Mouse (Mus musculus): ENCODE data around the gene Aox3. TPM values are rescaled to one million over a fixed set of nuclear protein-coding genes. Genes with fewer than 3 reads are reported as not detected.
A peak's percentile ranks its signal among the peaks of the same experiment; 100 is the strongest.

Gene Aox3
- 0.12 and 0.38 TPM in 2 replicates for polyA plus RNA-seq (2014; fragmentation: Nextera tagmentation; extraction: Ambion mirVana)

GRCm38 (mm10) chr1:58112880-58113279 is at the start of gene Aox3:
TSS of gene Aox3 (plus strand) at chr1:58113130.
- no peaks in the 10 kb centered on the region for H3K36me3 ChIP-seq (ENCODE audit: control insufficient read depth, insufficient read depth, low read length)
- H3K27me3 ChIP-seq (ENCODE audit: control insufficient read depth, insufficient read depth, low read length), result no peaks in the 10 kb centered on the region
- 13% methylated on average over 11 of the region's 11 CpGs for WGBS
- ATAC-seq (ENCODE audit: low FRiP score, low TSS enrichment) (no peak), DNase-seq (peak; percentile 88)
- no peaks in the 10 kb centered on the region for H3K9me3 ChIP-seq (ENCODE audit: control insufficient read depth, low read length)
- peak within 1 kb of the TSS; percentile 31 for H3K4me2 ChIP-seq (ENCODE audit: low read length)
- H3K27ac ChIP-seq (replicated peaks; ENCODE audit: low read depth, low read length), result no peak within 1 kb of the TSS
- H3K4me3 ChIP-seq (replicated peaks; ENCODE audit: low read depth, low read length), result no peak within 1 kb of the TSS
- no peak within 1 kb of the TSS for H3K9ac ChIP-seq (replicated peaks; ENCODE audit: low read length)
- no peaks in the 10 kb centered on the region for H3K4me1 ChIP-seq (ENCODE audit: control insufficient read depth, insufficient read depth, low read length)

DNA sequence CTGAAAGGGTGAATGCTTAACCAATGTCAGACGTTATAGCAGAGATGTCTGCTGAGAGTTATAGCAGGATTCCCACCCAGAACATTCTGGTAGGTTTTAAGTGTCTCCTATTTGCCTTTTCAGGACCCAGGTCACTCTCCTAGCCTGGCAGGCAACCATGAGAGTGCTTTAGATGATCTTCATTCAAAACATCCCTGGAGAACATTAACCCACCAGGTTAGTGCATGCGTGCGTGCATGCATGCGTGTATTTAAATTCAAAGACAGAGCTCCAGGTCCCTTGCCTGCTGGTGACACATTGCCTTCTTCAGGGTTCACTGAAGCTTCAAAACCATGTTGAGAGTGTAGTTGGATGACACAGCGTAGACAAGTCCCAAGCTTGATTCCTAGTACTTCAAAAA is 47.8 kb upstream of the Aox3 start:
- H3K9ac ChIP-seq (replicated peaks; ENCODE audit: low read length), result no peak overlapping the region
- H3K4me2 ChIP-seq (ENCODE audit: low read length), result no peak overlapping the region
- H3K4me3 ChIP-seq (replicated peaks; ENCODE audit: low read depth, low read length), result no peak overlapping the region
- H3K4me1 ChIP-seq (ENCODE audit: control insufficient read depth, insufficient read depth, low read length), result no peaks in the 10 kb centered on the region
- DNase-seq (no peak), ATAC-seq (ENCODE audit: low FRiP score, low TSS enrichment) (no peak)
- 92% methylated on average over 5 of the region's 5 CpGs for WGBS
- no peaks in the 10 kb centered on the region for H3K36me3 ChIP-seq (ENCODE audit: control insufficient read depth, insufficient read depth, low read length)
- no peak overlapping the region for H3K27ac ChIP-seq (replicated peaks; ENCODE audit: low read depth, low read length)
- H3K9me3 ChIP-seq (ENCODE audit: control insufficient read depth, low read length), result no peaks in the 10 kb centered on the region
- no peaks in the 10 kb centered on the region for H3K27me3 ChIP-seq (ENCODE audit: control insufficient read depth, insufficient read depth, low read length)

GRCm38 (mm10) chr1:58065606-58066005 is 47.3 kb upstream of the Aox3 start:
- Histone ChIP-seq H3K9me3 (ENCODE audit: control insufficient read depth, low read length) (no peaks in the 10 kb centered on the region), H3K27ac (replicated peaks; ENCODE audit: low read depth, low read length) (no peak overlapping the region), H3K4me3 (replicated peaks; ENCODE audit: low read depth, low read length) (no peak overlapping the region), H3K4me2 (ENCODE audit: low read length) (no peak overlapping the region), H3K9ac (replicated peaks; ENCODE audit: low read length) (no peak overlapping the region), H3K27me3 (ENCODE audit: control insufficient read depth, insufficient read depth, low read length) (no peaks in the 10 kb centered on the region), H3K4me1 (ENCODE audit: control insufficient read depth, insufficient read depth, low read length) (no peaks in the 10 kb centered on the region), H3K36me3 (ENCODE audit: control insufficient read depth, insufficient read depth, low read length) (no peaks in the 10 kb centered on the region)
- DNase-seq (no peak), ATAC-seq (ENCODE audit: low FRiP score, low TSS enrichment) (no peak)
- 79% methylated on average over 3 of the region's 3 CpGs for WGBS

DNA sequence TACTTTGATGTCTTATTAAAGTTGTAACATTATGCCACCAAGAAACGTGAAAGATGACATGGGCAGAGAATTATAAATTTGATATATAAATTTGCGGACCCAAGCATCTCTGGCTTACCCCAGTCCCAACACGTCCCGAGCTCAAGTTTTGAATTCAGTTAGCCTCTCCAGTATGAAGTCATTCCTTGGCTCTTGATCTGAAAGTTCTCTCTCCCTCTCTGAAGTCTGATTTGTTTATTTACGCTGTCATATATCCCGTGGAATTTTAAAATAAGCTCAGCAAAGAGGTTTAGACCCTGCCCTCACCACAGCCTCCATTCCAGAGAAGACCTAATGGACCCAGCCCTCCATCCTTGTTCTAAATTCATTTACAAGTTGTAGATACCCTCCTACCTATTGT is 43.7 kb upstream of the Aox3 start:
- no peak overlapping the region for H3K27ac ChIP-seq (replicated peaks; ENCODE audit: low read depth, low read length)

DNA sequence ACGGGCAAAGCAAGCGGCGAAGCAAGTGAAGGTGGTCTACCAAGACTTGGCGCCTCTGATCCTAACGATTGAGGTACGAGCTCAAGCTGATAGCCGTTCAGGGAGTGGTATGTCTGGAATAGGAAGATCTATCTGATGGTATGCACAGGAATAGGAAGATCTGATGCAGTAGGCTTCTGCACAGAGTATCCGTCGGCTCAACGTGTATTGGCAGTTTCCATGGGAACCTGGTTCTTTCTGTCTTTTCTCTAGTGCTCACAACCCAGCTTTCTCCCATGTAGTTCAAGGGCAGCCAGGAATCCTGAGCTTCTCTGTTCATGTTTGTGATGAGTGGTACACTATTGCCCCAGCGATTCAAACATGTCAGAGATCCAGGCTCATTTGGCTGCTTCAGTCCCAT is 42.8 kb upstream of the Aox3 start:
- Histone ChIP-seq H3K9me3 (ENCODE audit: control insufficient read depth, low read length) (no peaks in the 10 kb centered on the region), H3K9ac (replicated peaks; ENCODE audit: low read length) (no peak overlapping the region), H3K36me3 (ENCODE audit: control insufficient read depth, insufficient read depth, low read length) (no peaks in the 10 kb centered on the region), H3K4me3 (replicated peaks; ENCODE audit: low read depth, low read length) (no peak overlapping the region), H3K27ac (replicated peaks; ENCODE audit: low read depth, low read length) (no peak overlapping the region), H3K4me1 (ENCODE audit: control insufficient read depth, insufficient read depth, low read length) (no peaks in the 10 kb centered on the region), H3K4me2 (ENCODE audit: low read length) (no peak overlapping the region), H3K27me3 (ENCODE audit: control insufficient read depth, insufficient read depth, low read length) (no peaks in the 10 kb centered on the region)
- DNase-seq (no peak), ATAC-seq (ENCODE audit: low FRiP score, low TSS enrichment) (no peak)
- 92% methylated on average over 11 of the region's 11 CpGs for WGBS

More for the DNA sequence above, 43.7 kb upstream of the Aox3 start:
- Histone ChIP-seq H3K4me1 (ENCODE audit: control insufficient read depth, insufficient read depth, low read length) (no peaks in the 10 kb centered on the region), H3K27me3 (ENCODE audit: control insufficient read depth, insufficient read depth, low read length) (no peaks in the 10 kb centered on the region), H3K4me2 (ENCODE audit: low read length) (no peak overlapping the region), H3K9me3 (ENCODE audit: control insufficient read depth, low read length) (no peaks in the 10 kb centered on the region), H3K4me3 (replicated peaks; ENCODE audit: low read depth, low read length) (no peak overlapping the region), H3K9ac (replicated peaks; ENCODE audit: low read length) (no peak overlapping the region), H3K36me3 (ENCODE audit: control insufficient read depth, insufficient read depth, low read length) (no peaks in the 10 kb centered on the region)
- WGBS, result 92% methylated on average over 6 of the region's 6 CpGs
- DNase-seq (no peak), ATAC-seq (ENCODE audit: low FRiP score, low TSS enrichment) (no peak)

DNA sequence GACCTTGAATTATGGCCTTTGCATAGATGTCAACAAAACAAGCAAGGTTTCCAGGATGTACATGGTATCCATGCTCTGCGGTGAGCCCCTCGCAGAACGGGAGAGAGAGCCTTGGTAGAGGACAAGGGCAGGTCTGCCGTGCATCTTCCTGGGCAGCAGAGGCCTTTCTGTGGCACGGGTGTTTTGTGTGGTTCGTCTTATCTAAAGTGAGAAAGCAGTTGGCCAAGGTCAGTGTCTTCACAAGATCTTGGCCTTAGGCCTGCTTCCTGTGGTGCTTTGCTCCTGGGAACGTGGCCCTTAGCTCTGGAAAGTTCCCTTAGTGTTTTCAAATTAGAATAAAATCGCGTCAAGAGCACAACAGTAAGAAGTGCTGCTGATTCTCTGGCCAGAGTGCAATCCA is 41.9 kb upstream of the Aox3 start:
- Histone ChIP-seq H3K27me3 (ENCODE audit: control insufficient read depth, insufficient read depth, low read length) (no peaks in the 10 kb centered on the region), H3K9ac (replicated peaks; ENCODE audit: low read length) (no peak overlapping the region), H3K4me3 (replicated peaks; ENCODE audit: low read depth, low read length) (no peak overlapping the region), H3K36me3 (ENCODE audit: control insufficient read depth, insufficient read depth, low read length) (no peaks in the 10 kb centered on the region), H3K9me3 (ENCODE audit: control insufficient read depth, low read length) (no peaks in the 10 kb centered on the region), H3K4me1 (ENCODE audit: control insufficient read depth, insufficient read depth, low read length) (no peaks in the 10 kb centered on the region), H3K27ac (replicated peaks; ENCODE audit: low read depth, low read length) (no peak overlapping the region), H3K4me2 (ENCODE audit: low read length) (no peak overlapping the region)
- DNase-seq, result no peak
- ATAC-seq (ENCODE audit: low FRiP score, low TSS enrichment), result no peak
- WGBS, result 93% methylated on average over 9 of the region's 9 CpGs

GRCm38 (mm10) chr1:58071509-58071908 is 41.4 kb upstream of the Aox3 start:
- no peak overlapping the region for H3K4me2 ChIP-seq (ENCODE audit: low read length)
- ATAC-seq (ENCODE audit: low FRiP score, low TSS enrichment) (no peak), DNase-seq (no peak)
- no peak overlapping the region for H3K27ac ChIP-seq (replicated peaks; ENCODE audit: low read depth, low read length)
- no peaks in the 10 kb centered on the region for H3K27me3 ChIP-seq (ENCODE audit: control insufficient read depth, insufficient read depth, low read length)
- no peak overlapping the region for H3K9ac ChIP-seq (replicated peaks; ENCODE audit: low read length)
- H3K36me3 ChIP-seq (ENCODE audit: control insufficient read depth, insufficient read depth, low read length), result no peaks in the 10 kb centered on the region
- no peaks in the 10 kb centered on the region for H3K4me1 ChIP-seq (ENCODE audit: control insufficient read depth, insufficient read depth, low read length)
- no peaks in the 10 kb centered on the region for H3K9me3 ChIP-seq (ENCODE audit: control insufficient read depth, low read length)
- no peak overlapping the region for H3K4me3 ChIP-seq (replicated peaks; ENCODE audit: low read depth, low read length)
- WGBS, result 84% methylated on average over 1 of the region's 1 CpGs

DNA sequence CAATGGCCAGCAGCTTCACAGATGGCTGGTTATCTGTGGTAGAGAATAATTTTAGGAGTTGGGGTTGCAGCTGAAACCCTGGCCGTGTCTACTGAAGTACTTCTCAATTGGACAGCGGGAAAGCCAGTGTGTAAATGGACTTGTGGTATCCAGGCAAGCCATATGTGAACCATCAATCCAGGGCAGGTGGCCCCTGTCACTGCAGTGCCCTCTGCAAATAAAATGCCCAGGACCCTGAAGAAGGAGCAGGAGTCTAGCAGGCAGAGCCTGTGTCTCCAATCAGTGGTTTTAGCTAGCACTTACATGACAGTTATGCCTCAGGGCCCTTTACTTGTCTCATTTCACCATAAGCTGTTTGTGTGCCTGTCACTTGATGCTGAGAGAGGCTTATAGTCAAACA is 40.5 kb upstream of the Aox3 start:
- Histone ChIP-seq H3K27me3 (ENCODE audit: control insufficient read depth, insufficient read depth, low read length) (no peaks in the 10 kb centered on the region), H3K4me3 (replicated peaks; ENCODE audit: low read depth, low read length) (no peak overlapping the region), H3K4me1 (ENCODE audit: control insufficient read depth, insufficient read depth, low read length) (no peaks in the 10 kb centered on the region), H3K9ac (replicated peaks; ENCODE audit: low read length) (no peak overlapping the region), H3K36me3 (ENCODE audit: control insufficient read depth, insufficient read depth, low read length) (no peaks in the 10 kb centered on the region), H3K9me3 (ENCODE audit: control insufficient read depth, low read length) (no peaks in the 10 kb centered on the region), H3K27ac (replicated peaks; ENCODE audit: low read depth, low read length) (no peak overlapping the region), H3K4me2 (ENCODE audit: low read length) (no peak overlapping the region)
- DNase-seq (no peak), ATAC-seq (ENCODE audit: low FRiP score, low TSS enrichment) (no peak)
- WGBS, result 79% methylated on average over 2 of the region's 2 CpGs

DNA sequence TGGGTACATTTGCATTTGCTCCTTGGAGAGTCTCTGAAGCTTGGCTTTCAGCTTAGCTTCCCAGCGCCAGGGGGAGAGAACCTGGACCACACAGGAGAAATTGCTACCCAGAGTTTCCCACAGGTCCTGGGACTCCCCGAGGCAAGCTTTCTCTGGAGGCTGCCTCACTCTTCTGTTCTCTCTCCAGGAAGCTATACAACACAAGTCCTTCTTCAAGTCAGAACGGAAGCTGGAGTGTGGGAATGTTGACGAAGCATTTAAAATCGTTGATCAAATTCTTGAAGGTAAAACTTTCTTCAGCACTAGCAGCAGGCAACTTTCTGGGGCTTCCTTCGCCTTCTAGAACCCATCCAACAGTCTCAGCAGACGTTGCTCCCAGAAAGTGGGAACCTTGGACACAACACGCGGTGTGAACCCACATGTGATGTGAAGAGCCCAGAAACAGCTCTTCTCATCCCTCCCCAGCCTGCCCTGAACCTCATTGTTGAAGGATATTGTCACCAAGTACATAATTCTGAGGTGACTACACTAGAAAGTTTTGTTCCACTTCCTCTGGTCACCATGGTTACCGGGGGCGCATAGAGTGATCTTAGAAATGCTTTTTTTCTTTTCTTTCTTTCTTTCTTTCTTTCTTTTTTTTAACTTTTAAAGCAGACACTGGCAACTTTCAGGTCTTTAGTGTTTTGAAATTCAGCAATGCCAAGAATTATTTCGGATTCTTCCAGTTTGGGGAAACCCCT is 39.8 kb upstream of the Aox3 start:
- no peak overlapping the region for H3K9ac ChIP-seq (replicated peaks; ENCODE audit: low read length)
- WGBS, result 76% methylated on average over 12 of the region's 12 CpGs
- no peaks in the 10 kb centered on the region for H3K4me1 ChIP-seq (ENCODE audit: control insufficient read depth, insufficient read depth, low read length)
- no peak for DNase-seq
- H3K36me3 ChIP-seq (ENCODE audit: control insufficient read depth, insufficient read depth, low read length), result no peaks in the 10 kb centered on the region
- H3K9me3 ChIP-seq (ENCODE audit: control insufficient read depth, low read length), result no peaks in the 10 kb centered on the region
- H3K27me3 ChIP-seq (ENCODE audit: control insufficient read depth, insufficient read depth, low read length), result no peaks in the 10 kb centered on the region
- H3K4me3 ChIP-seq (replicated peaks; ENCODE audit: low read depth, low read length), result no peak overlapping the region
- ATAC-seq (ENCODE audit: low FRiP score, low TSS enrichment), result no peak
- H3K27ac ChIP-seq (replicated peaks; ENCODE audit: low read depth, low read length), result no peak overlapping the region
- H3K4me2 ChIP-seq (ENCODE audit: low read length), result no peak overlapping the region
